9 mouse cellular contexts compared by ENCODE assay signal in the genomic region with DNA sequence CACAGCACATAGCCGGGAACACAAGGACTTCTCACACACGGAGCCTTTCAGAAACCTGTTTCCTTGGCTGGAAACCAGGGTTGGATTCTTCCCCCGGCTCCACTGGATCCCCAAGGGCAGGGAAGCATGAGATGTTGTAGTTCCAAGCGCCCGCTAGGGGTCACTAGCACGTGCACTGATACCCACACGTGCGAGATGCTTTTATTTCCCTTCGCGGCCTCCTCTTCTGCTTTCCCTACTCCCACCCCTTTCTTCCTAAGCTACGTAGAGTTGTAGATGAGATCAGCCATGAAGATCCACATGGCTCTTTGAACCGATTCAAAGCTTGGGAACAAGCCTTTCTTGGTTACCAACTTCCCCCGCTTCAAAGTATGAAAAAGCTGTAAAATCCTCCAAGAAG. TPM values are rescaled to one million over a fixed set of nuclear protein-coding genes. Genes with fewer than 3 reads are reported as not detected.
DNase-seq lines count a peak whose midpoint lies in the region; ATAC-seq and TF ChIP-seq lines count a peak whose summit lies in the region.
"Had no signal": no experiment of that assay in that cellular context is flagged by ENCODE, and none has a peak within 500 bp of the region (broad histone marks: within the 10 kb centered on the region; RNA-seq: fewer than 3 reads in every experiment).

No protein-coding gene starts in this region.

- no peak overlapping the region for H3K4me3 ChIP-seq in liver, embryonic 12.5 days
- H3K4me3 ChIP-seq: heart, embryonic 13.5 days had no signal

- DNase-seq in liver = peak; percentile 53
- DNase-seq in Patski (ENCODE audit: low read depth, low spot score) = no peak
- DNase-seq in cerebellum, adult 9-11 months = peak; percentile 54
- DNase-seq in gastrocnemius, postnatal 10 days = peak; percentile 72
- DNase-seq in layer of hippocampus, postnatal 14 days (ENCODE audit: low spot score in 2 of 2) = peak; percentile 47 to 50
- peak; percentile 81 for DNase-seq in mesoderm, embryonic 11.5 days (ENCODE audit: low read depth, low spot score)
- peak; percentile 42 to 72 for DNase-seq in urinary bladder, postnatal 4 days (ENCODE audit: low spot score in 2 of 2)

- WGBS in liver, embryonic 12.5 days (ENCODE audit: insufficient replicate concordance) = 9% methylated on average over 13 of the region's 13 CpGs

- H3K9me3 ChIP-seq in liver, embryonic 12.5 days (replicated peaks) = no peaks in the 10 kb centered on the region

- no peak for ATAC-seq in liver, embryonic 12.5 days
- no peak for ATAC-seq in Patski

- H3K27ac ChIP-seq in liver, embryonic 12.5 days = no peak overlapping the region
- H3K27ac ChIP-seq: heart, embryonic 13.5 days had no signal

- peaks cover 4% of the 10 kb centered on the region for H3K4me1 ChIP-seq in liver, embryonic 12.5 days

- no peaks in the 10 kb centered on the region for H3K36me3 ChIP-seq in liver, embryonic 12.5 days
- H3K36me3 ChIP-seq: heart, embryonic 13.5 days had no signal

- CTCF ChIA-PET in Patski (lab: Charles Lee) = interaction anchor here (0.7 to 2.0 kb wide), 16 partner anchors 12 to 188 kb away, joined by 3 to 12 read pairs (median 3); no protein-coding TSS in a partner anchor

- peak; percentile 78 for TF ChIP-seq CTCF in Patski (IDR thresholded peaks at IDR 0.05)

- in situ Hi-C loops in Patski (cut with MboI; ENCODE audit: low pct_unique_long_range_greater_than_20kb) = no loop called here

- POLR2A ChIA-PET in Patski (lab: Charles Lee) = no interaction called here

- H3K9ac ChIP-seq in liver, embryonic 12.5 days = no peak overlapping the region
- H3K9ac ChIP-seq: heart, embryonic 13.5 days had no signal

- no peak overlapping the region for H3K4me2 ChIP-seq in liver, embryonic 12.5 days
- H3K4me2 ChIP-seq: heart, embryonic 13.5 days had no signal

- peaks cover 20% of the 10 kb centered on the region for H3K27me3 ChIP-seq in liver, embryonic 12.5 days (replicated peaks)
- no peaks in the 10 kb centered on the region for H3K27me3 ChIP-seq in Patski

RNA-seq across cellular contexts. Expression of a gene that starts 40.0 kb away (rescaled TPM):
- polyA plus RNA-seq in liver, embryonic 12.5 days (2016; fragmentation: Nextera tagmentation; extraction: Ambion mirVana) = not detected in 2 replicates
- not detected for polyA plus RNA-seq in Patski (2021)
- total RNA-seq in gastrocnemius, postnatal 10 days (2021) = not detected
- 10 to 100 TPM; 10.8 TPM for total RNA-seq in layer of hippocampus, postnatal 14 days (2021)
- polyA plus RNA-seq: heart, embryonic 13.5 days had no signal

Comparison
In these comparisons a context has a peak if more than half of its experiments do, and no peak if none do; other contexts are left out.
1. RNA of a gene that starts 40.0 kb away (total RNA-seq): 10.8 TPM in layer of hippocampus, postnatal 14 days; not detected in gastrocnemius, postnatal 10 days; every median in the first group is over 10 times any median in the second.